Mouse (Mus musculus) c-Kit-negative CD71-positive TER-119-positive erythroid progenitor cells, embryonic 14.5 days (primary cell): Measurements from ENCODE around the gene Ptms.
"Not testable (repeated sequence)": the region's sequence is repeated elsewhere in the genome, so short reads cannot be mapped to it uniquely, and the experiment has no call there.

Experiments
- DNase-seq: peaks from one replicate; pipeline ENCODE4 v3.0.0-alpha.2; 2013; ENCODE audit warnings: low read depth, low spot score

Ptms gene

DNA sequence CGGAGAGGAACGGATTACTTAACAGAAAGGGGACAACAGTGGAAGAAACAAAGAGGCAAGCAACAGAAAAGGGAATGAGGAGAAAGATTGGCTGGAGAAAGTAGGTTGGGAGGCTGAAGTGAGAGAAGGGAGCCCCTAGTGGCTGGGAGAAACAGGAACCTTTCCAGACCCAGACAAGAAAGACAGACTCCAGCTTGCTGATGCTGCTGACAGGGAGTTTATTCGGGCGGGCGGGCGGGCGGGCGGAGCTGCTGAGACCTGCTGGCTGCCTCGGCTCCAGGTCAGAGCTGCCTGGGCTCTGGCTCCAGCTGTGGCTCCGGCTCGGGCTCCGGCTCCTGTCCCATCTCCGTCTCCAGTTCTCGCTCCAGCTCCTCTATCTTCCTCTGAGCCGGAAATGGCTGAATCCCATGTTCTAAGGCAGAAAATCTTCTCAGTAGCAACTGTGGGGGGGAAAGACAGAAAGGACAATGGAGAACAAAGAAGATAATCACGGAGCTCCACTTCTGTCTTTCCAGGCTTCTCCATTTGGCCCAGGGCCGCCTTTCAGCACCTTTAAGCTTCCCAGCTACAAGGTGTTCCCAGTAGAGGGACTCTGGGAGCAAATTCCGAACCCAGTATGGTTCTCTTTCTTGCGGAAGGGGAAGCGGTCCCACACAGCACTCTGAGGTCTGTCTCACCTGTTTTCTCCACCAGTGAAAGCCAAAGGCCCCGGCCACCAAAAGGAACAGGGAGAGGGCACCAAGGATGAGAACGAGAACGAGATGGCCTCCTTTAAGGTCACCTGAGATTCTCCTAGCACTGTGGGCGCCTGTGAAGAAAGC is 15.5 kb downstream of the Ptms start:
- DNase-seq, result peak; percentile 36

- peak; percentile 75 for DNase-seq
Observed at GRCm38 (mm10) chr6:124903580-124904151, 16.2 kb downstream of the Ptms start.

- DNase-seq, result no peak
Observed at GRCm38 (mm10) chr6:124901851-124902250, 18.1 kb downstream of the Ptms start.

DNA sequence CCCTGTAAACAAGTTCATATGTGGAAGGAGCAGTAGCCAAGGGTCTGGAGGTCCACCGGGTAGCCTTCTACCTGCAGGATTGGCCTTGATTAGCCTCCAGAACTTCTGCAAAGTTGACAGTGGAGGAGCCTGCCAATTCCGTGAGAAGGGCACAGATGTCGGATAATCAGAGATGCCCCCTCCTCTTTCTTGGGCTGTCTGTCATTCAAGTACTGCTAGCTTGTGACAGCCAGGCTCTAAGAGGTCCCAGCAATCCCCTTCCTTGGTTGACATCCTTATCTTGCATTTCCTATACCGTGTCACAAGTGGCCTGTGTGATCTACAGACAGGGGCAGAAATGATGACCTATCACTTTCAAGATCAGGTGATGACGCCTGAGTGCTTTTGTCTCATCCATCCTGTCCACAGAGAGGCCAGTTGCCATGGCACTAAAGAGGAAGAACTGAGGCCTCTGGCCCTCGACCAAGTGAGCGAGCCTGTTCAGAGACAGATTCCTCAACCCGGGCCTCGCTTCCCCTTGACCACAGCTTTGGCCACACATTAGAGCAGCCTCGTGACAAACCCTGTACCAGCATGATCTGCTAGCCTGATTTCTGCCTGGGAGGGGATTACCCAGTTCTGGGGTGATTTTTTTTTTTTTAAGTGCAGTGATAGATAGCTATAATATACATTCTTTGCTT is 19.0 kb downstream of the Ptms start:
- DNase-seq, result no peak

DNA sequence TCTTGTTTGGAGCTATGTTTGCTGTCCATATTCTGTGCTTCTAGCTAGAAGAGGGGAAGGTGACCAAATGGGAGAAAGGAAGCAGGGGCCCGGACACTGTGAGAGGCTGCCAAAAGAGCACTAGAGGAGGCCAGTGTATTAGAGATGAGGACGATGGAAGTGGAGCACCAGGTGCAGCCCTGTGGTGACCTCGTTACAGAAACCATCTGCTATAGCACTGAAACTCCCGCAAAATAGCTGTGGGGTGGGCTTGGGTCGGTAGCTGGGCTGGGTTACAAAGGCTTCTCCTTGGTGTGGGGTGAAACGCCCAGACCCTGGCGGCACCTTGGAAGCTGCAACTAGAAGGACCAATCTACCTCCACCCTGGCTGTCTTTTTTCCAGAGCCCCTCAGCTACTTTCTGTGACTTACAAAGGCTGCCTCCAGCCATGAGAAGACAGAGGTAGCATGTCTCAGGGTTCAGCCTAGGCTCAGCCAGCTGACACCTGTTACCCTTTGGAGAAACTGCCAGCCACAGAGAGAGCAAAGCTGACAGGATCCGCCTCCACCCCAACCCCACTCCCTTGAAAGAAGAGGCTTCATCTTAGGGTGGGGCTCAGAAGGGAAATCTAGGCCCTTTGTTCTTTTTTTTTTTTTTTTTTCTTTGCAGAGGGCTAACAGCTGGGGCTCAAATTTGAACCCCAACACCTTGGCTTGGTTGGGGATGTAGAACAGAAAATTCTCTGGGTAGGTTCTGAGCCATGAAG is 19.7 kb downstream of the Ptms start:
- DNase-seq, result no peak

DNA sequence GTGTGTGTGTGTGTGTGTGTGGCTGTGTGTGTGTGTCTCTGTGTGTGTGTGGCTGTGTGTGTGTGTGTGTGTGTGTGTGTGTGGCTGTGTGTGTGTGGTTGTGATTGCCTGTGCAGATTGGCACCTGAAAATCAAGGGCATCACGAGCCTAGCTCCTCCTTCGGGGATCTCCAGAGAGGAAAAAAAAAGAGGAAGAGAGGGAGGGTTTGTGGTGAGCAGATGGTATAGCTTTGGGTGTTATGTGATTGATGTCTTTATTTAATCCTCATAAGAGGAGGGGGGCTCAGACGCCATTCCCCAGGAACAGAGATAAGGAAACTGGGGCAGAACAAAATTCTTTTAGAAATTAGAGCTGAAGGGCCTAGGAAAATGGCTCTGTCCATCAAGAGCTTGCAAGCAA is 21.5 kb downstream of the Ptms start:
- DNase-seq, result no peak

DNA sequence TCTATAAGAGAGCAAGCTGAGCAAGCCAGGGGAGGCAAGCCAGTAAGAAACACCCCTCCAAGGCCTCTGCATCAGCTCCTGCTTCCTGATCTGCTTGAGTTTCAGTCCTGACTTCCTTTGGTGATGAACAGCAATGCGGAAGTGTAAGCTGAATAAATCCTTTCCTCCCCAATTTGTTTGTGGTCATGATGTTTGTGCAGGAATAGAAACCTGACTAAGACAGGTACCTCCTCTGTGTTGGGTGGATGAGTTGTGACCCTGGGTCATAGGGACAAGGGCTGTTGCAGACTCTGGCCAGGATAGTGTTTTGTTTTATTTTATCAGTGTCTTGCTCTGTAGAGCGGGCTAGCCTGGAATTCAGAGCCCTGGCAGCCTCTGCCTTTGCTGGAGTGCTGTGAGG is 25.8 kb downstream of the Ptms start:
- not testable (repeated sequence) for DNase-seq

DNA sequence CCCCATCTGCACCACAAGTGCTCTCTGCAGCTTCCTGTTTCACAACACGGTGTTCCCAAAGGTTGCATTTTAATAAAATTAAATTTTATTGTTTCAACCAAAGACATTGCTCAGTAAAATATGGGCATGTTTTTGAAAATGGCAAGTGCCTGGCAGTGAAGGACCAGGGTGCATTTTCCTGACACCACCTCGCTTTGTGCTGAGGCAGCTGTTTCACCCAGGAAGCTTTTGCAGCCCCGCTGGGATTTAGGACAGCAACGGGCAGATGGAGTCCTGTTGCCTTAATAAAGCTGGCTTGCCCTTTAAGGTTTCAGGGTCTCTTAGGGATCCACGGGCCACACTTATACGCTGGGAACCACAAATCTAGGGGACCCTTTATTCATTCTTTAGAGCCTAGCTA is 28.9 kb downstream of the Ptms start:
- no peak for DNase-seq

DNA sequence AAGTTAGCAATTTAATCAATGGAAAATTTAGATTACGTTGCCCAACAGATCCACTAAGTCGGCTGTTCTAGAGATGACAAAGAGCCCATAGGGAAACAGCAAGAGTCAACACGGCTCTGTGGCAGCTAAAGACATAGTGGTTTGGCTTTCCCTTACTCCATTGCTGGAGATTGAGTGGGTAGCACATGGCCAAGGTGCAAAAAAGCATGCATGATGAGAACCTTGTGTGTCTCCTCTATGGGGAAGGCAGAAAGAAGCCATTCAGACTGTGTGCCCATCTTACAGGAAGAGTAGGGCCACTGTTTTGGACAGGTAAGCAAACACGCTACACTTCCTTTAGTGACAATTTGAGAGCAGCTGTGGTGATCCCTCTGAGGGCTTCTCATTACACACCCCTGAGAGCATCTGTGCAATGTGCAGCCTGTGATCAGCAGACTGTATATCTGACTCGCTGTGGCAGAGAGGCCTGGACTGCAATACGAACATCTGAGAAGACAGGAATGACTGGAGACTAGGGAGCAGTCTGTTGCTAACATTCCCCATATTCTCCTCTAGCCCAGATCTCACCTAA is 31.3 kb downstream of the Ptms start:
- DNase-seq, result no peak

DNA sequence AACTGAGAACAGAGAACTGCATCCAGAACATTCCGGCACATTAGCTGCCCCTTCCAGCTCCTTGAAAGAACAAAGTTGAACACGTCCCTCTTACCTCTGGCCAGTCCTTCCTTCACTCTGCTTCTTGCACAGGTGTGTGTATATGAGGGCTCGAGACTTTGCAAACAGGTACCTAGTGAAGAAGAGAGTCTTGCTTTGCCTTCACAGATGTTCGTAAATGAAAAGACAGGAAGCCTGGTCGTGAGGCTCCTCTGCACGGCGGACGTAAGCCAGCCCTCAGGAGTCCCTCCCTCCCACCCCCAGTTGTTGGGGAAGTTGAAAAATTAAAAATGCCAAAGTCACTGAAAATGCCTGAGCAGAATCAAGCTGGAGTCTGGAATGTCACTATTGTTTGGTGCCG is 31.9 kb downstream of the Ptms start, which contains the start of gene Cd4:
Gene Cd4 (minus strand): TSS at position 236 of the 400 bp plus-strand sequence.
- no peak for DNase-seq

DNA sequence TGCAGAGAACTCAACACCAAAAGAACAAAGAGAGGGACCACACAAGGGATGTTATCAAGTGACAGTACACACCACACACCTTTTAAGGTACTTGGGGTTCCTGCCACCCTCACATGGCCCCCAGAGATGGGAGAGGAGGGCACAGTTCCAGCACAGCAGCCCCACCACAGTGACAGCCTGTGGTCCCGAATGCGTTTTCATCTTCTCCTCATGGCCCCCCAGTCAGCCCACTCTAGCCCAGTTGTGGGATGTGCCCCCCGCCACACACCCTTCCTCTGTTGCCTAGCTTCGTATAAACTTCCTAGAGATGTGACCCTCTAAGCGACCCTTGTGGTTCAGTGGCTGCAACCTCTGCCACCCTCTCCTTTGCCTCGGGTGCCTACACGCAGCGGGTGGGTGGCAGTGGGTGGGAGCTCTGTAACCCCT is 33.9 kb downstream of the Ptms start:
- no peak for DNase-seq

DNA sequence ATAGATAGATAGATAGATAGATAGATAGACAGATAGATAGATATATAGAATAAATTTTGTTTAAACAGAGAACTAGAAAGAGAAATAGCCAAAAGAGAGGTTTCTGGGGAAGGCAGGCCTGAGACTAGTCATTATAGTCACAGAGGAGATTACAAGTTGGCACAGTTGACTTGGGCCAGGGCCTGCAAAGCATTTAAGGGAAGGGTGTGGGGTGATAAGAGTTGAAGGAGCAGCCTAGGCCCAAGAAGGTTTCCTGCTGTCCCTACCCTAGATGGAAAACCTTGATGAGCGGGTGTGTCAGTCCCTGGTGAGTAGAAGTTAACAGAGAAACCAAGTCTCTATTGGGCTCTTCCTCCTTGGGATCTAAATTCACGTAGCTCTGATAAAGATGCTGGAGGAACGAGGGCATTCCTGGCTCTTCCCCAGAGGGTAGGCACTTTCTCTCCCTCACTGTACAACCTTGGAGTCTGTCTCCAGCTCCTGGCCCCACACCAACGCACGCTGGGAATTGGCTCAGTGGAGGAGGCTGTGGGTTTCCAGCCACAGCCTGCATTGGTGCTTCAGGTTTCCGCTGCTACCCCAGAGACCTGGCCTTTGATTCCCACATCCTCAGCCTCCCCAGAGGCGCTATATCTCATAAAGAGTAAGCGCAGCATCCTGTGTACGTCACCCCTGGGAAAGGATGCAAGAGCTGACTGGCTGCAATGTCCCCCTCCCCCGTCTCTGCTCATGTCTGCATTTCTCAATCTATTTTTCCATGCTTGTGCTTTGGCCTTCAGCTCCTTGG is 35.0 kb downstream of the Ptms start:
- DNase-seq, result no peak

DNA sequence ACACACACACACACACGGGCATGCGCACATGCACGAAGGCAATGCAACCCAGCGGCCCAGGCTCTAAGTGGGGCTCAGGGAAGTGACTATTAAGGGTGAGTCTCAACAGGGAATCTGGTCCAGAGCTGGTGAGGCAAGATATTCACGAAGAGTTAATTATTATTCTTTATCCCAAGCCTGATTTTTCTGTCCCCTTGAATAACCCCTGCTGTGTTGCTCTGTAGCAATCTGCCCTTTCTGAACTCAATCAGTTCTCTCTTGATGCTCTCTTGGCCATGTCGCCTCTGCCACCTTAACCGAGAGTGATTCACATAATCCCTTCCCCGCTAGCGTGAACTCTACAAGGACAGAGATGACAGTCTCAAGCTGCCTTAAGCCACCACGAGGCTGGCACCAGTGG is 36.6 kb downstream of the Ptms start:
- DNase-seq, result no peak

- DNase-seq, result no peak
Observed at GRCm38 (mm10) chr6:124881821-124882220, 38.1 kb downstream of the Ptms start.

DNA sequence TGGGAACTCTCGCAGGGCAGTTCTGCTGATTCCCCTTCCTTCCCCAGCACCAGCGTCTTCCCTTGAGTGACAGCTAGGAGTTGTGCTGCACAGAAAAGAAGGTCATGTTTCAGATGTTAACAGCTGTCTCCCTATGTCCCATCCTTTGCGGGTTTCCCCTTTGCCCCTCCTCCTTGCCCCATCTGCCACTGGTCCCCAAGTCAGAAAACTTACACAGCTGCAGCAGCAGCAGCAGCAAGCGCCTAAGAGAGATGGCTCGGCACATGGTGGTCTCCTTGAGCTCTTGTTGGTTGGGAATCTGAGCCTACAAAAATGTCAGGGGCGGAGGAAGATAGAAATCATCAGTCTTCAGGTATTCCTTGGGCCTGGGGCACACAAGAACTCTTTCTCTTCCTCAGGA is 40.5 kb downstream of the Ptms start:
- DNase-seq, result no peak

- no peak for DNase-seq
Observed at GRCm38 (mm10) chr6:124874348-124874747, 45.6 kb downstream of the Ptms start.

DNA sequence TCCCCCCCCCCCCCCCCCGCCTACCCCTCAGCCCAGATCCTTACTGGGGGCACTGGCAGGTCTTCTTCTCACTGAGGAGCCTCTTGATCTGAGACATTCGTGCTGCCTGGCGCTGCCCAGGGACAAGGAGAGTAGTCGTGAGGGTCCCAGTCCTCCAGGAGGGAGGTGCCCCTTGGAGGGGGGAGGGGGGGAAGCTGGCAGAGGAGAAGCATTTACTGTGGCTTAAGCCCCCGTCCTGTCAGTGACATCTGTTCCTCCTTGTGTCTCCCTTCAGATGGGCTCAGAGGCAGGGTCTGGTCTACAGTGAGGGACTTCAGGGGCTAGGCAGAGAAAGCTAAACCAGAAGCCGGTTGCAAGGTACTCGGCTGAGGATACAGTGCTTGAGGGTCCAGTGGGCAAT is 53.3 kb downstream of the Ptms start:
- no peak for DNase-seq

- no peak for DNase-seq
Observed at GRCm38 (mm10) chr6:124865766-124866362, 54.0 kb downstream of the Ptms start.
